Mouse (Mus musculus) kidney, adult 2 months (tissue): Measurements from ENCODE around the gene Ap2s1.

Source experiments
- CTCF ChIP-seq: fragments of 200-500 bp; conservative IDR thresholded peaks from 2 replicates; pipeline ENCODE4 v1.5.1; 2011; ENCODE audit warnings: low read depth, mild to moderate bottlenecking, control low read depth, low read length, moderate library complexity, mixed read lengths; ENCODE audit not compliant: insufficient read depth, insufficient read length
- POLR2A ChIP-seq: fragments of 200-500 bp; IDR thresholded peaks from one replicate; pipeline ENCODE4 v1.6.1; 2011; ENCODE audit warnings: low read depth, low read length, control low read depth

GRCm38 (mm10) chr7:16752016-16752415 lies 13.8 kb downstream of the Ap2s1 start:
- TF ChIP-seq CTCF (no peak), POLR2A (no peak)
